Mouse (Mus musculus) heart, adult 2 months (tissue): ENCODE data around the gene Gm42906.

Experiments used
- CTCF ChIP-seq: fragments of 200-600 bp; IDR thresholded peaks from 2 replicates; pipeline ENCODE4 v1.8.1; 2022; ENCODE audit warnings: antibody characterized with exemption, mild to moderate bottlenecking, moderate library complexity
- POLR2A ChIP-seq: fragments of 200-500 bp; IDR thresholded peaks from 2 replicates; pipeline ENCODE4 v1.6.1; 2011; ENCODE audit warnings: mild to moderate bottlenecking, low read depth, low read length, control low read depth; ENCODE audit not compliant: insufficient read depth

DNA sequence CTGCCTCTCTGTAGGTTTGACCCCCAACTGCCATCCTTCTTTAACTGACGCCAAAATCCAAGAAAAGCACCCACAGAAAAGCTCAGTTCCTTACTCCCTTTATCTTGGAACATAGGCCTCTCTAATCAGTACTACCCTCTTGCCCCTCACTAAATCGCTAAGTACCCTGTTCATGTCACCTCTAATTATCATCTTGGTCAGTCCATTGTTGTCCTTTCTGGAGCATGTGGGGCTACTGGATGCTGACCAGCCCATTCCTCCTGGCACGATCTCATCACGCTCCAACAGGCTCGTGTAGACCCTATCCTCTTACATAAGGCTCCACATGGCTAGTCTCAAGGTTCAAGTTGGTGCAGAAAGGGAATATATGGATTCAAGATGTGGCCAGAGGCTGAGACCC is 191.6 kb downstream of the Gm42906 start:
- TF ChIP-seq CTCF (no peak), POLR2A (no peak)
